Mouse (Mus musculus) olfactory bulb, adult 2 months (tissue): ENCODE results near the gene Tmed2. TPM values are rescaled to one million over a fixed set of nuclear protein-coding genes. Genes with fewer than 3 reads are reported as not detected.
A peak's percentile ranks its signal among the peaks of the same experiment; 100 is the strongest.

Experiments
- H3K27ac ChIP-seq: fragments of 200-500 bp; 2 replicates; pipeline ENCODE4 v1.5.1; 2012; ENCODE audit warnings: low read depth, low read length; ENCODE audit not compliant: insufficient read depth
- H3K4me1 ChIP-seq: fragments of 200-500 bp; 2 replicates; pipeline ENCODE4 v1.6.1; 2012; ENCODE audit warnings: low read length; ENCODE audit not compliant: control insufficient read depth, insufficient read depth
- H3K4me3 ChIP-seq: fragments of 200-500 bp; 2 replicates; pipeline ENCODE4 v1.5.1; 2012; ENCODE audit warnings: mild to moderate bottlenecking, low read depth, low read length, moderate library complexity; ENCODE audit not compliant: insufficient read depth
- CTCF ChIP-seq: fragments of 200-500 bp; IDR thresholded peaks from 2 replicates; pipeline ENCODE4 v1.5.1; 2012; ENCODE audit warnings: low read depth, mild to moderate bottlenecking, low read length, moderate library complexity; ENCODE audit not compliant: insufficient read depth
- POLR2A ChIP-seq: fragments of 200-500 bp; IDR thresholded peaks from 2 replicates; pipeline ENCODE4 v1.6.1; 2012; ENCODE audit warnings: mild to moderate bottlenecking, low read depth, low read length, moderate library complexity; ENCODE audit not compliant: insufficient read depth
- WGBS: fragments of 180-500 bp; shearing (Covaris S2); methylation state at CpG from one replicate; pipeline ENCODE4 v1.1.7; 2018; 5-methylcytosine and 5-hydroxymethylcytosine counted together
- polyA plus RNA-seq: library from polyadenylated mRNA; stranded (reverse); fragments of >200 nt; gene quantifications from 2 replicates; pipeline ENCODE4 v1.2.4, GENCODE M21; 2012; ENCODE audit warnings: low replicate concordance; ENCODE audit not compliant: missing spikeins, insufficient read depth, insufficient read length

Gene Tmed2
- polyA plus RNA-seq, 1 experiment, result not detected

GRCm38 (mm10) chr5:124518648-124519047 is 21.8 kb upstream of the Tmed2 start:
- WGBS, result 38% methylated on average over 10 of the region's 10 CpGs
- TF ChIP-seq CTCF (no peak), POLR2A (no peak)
- H3K4me1 ChIP-seq, result peaks cover 14% of the 10 kb centered on the region; the same call in 1 of the 2 replicates
- peak overlapping the region; percentile 58 for H3K27ac ChIP-seq
- H3K4me3 ChIP-seq, result no peak overlapping the region

- peaks cover 28% of the 10 kb centered on the region for H3K4me1 ChIP-seq
- WGBS, result 93% methylated on average over 4 of the region's 4 CpGs
- H3K4me3 ChIP-seq, result no peak overlapping the region
- TF ChIP-seq CTCF (no peak), POLR2A (no peak)
- H3K27ac ChIP-seq, result no peak overlapping the region
Measured at GRCm38 (mm10) chr5:124521588-124521987, 18.9 kb upstream of the Tmed2 start.

- H3K27ac ChIP-seq, result no peak overlapping the region
- peaks cover 29% of the 10 kb centered on the region for H3K4me1 ChIP-seq
- no peak for TF ChIP-seq POLR2A
- no peak for TF ChIP-seq CTCF
- no peak overlapping the region for H3K4me3 ChIP-seq
- WGBS, result 94% methylated on average over 8 of the region's 8 CpGs
Measured at GRCm38 (mm10) chr5:124523032-124523431, 17.5 kb upstream of the Tmed2 start.

- no peak overlapping the region for H3K27ac ChIP-seq
Measured at GRCm38 (mm10) chr5:124524943-124525342, 15.6 kb upstream of the Tmed2 start.

GRCm38 (mm10) chr5:124528351-124528750 is 12.1 kb upstream of the Tmed2 start:
- H3K4me3 ChIP-seq, result peak overlapping the region; percentile 58
- 58% methylated on average over 4 of the region's 4 CpGs for WGBS
- H3K27ac ChIP-seq, result no peak overlapping the region; the same call in 1 of the 2 replicates
- H3K4me1 ChIP-seq, result peaks cover 40% of the 10 kb centered on the region
- TF ChIP-seq POLR2A, result no peak
- TF ChIP-seq CTCF, result no peak

More at GRCm38 (mm10) chr5:124524943-124525342, 15.6 kb upstream of the Tmed2 start:
- 91% methylated on average over 5 of the region's 5 CpGs for WGBS
- Histone ChIP-seq H3K4me3 (no peak overlapping the region), H3K4me1 (peaks cover 40% of the 10 kb centered on the region)
- TF ChIP-seq POLR2A, result no peak
- TF ChIP-seq CTCF, result no peak

- Histone ChIP-seq H3K27ac (peak overlapping the region; percentile 6; the same call in 1 of the 2 replicates), H3K4me3 (peak overlapping the region; percentile 58), H3K4me1 (peaks cover 40% of the 10 kb centered on the region)
- 18% methylated on average over 9 of the region's 9 CpGs for WGBS
- TF ChIP-seq POLR2A (no peak), CTCF (no peak)
Measured at GRCm38 (mm10) chr5:124528791-124529190, 11.7 kb upstream of the Tmed2 start.

GRCm38 (mm10) chr5:124529191-124529651 is 11.3 kb upstream of the Tmed2 start:
- peak overlapping the region; percentile 58 for H3K4me3 ChIP-seq
- H3K27ac ChIP-seq, result 0 out of 2 replicates have a peak overlapping the region, but pooled peaks have one; percentile 7
- TF ChIP-seq POLR2A, result no peak
- no peak for TF ChIP-seq CTCF
- peaks cover 40% of the 10 kb centered on the region for H3K4me1 ChIP-seq
- WGBS, result 34% methylated on average over 8 of the region's 8 CpGs

- peaks cover 38% of the 10 kb centered on the region for H3K4me1 ChIP-seq
- TF ChIP-seq POLR2A, result no peak
- TF ChIP-seq CTCF, result no peak
- H3K4me3 ChIP-seq, result peak overlapping the region; percentile 58
- WGBS, result 52% methylated on average over 8 of the region's 8 CpGs
- no peak overlapping the region for H3K27ac ChIP-seq
Measured at GRCm38 (mm10) chr5:124529697-124530096, 10.8 kb upstream of the Tmed2 start.

- Histone ChIP-seq H3K27ac (peak within 1 kb of the TSS; percentile 45), H3K4me3 (peak within 1 kb of the TSS; percentile 58), H3K4me1 (peaks cover 33% of the 10 kb centered on the region)
- TF ChIP-seq CTCF, result no peak
- peak; percentile 28; the same call in 1 of the 2 replicates for TF ChIP-seq POLR2A
- under 1% methylated on average over 91 of the region's 96 CpGs for WGBS
Measured at GRCm38 (mm10) chr5:124530655-124531582, 9.6 kb upstream of the Tmed2 start, which contains the start of gene Rilpl1. TSS of gene Rilpl1 (minus strand) at chr5:124531391.
